Comparison of ENCODE assay signal across 8 mouse cellular contexts in the genomic region with DNA sequence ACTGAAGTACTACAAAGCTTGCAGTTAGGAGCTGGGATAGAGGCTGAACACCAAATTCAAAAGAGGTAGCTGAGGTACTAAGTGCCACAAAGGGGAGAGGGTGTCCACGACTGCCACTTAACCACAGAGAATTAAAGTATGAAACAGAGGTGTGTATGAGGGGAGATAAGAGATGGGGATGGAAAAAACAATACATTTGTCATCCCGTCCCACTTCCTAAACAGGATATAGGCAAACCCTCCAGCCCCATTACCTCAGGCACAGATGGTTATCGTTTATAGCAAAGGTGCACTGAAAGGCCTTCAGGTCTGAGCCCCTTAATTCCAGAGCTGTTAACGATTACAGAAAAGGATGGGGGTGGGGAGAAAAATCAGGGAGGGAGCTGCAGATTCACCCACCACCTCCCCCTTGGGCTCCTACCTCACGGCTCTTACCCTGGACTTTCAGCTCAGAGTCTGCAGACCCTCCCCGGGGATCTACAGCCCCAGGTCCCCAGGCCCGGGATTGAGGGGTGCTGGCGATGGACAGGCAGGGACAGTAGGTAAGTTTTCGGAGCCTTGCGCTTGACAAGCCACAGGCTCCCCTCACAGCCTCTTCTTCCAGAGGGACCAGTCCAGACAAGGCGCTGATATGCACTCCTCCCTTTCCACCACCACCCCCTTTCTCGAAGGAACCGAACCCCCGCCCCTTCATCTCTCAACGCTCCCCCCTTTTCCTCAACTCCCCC. TPM values are rescaled to one million over a fixed set of nuclear protein-coding genes. Genes with fewer than 3 reads are reported as not detected.
DNase-seq lines count a peak whose midpoint lies in the region; ATAC-seq and TF ChIP-seq lines count a peak whose summit lies in the region.

No protein-coding gene starts in this region.

- peak overlapping the region; percentile 77 for H3K4me3 ChIP-seq in erythroblast, embryonic 14.5 days (replicated peaks)
- H3K4me3 ChIP-seq in testis, adult 2 months (ENCODE audit: control insufficient read depth, low read depth, low read length): peak overlapping the region; percentile 89
- peak overlapping the region; percentile 74 for H3K4me3 ChIP-seq in forebrain, embryonic 13.5 days
- H3K4me3 ChIP-seq in kidney, embryonic 15.5 days (replicated peaks): peak overlapping the region; percentile 66
- H3K4me3 ChIP-seq in midbrain, embryonic 11.5 days (ENCODE audit: low read depth, low read length): peak overlapping the region; percentile 74

- peaks cover 38% of the 10 kb centered on the region for H3K4me1 ChIP-seq in erythroblast, embryonic 14.5 days (ENCODE audit: control insufficient read depth)
- no peaks in the 10 kb centered on the region for H3K4me1 ChIP-seq in testis, adult 2 months (ENCODE audit: control insufficient read depth, insufficient read depth, low read length)
- peaks cover 22% of the 10 kb centered on the region for H3K4me1 ChIP-seq in forebrain, embryonic 13.5 days
- peaks cover 26% of the 10 kb centered on the region for H3K4me1 ChIP-seq in kidney, embryonic 15.5 days
- H3K4me1 ChIP-seq in midbrain, embryonic 11.5 days (ENCODE audit: control insufficient read depth, insufficient read depth, low read length): peaks cover 9% of the 10 kb centered on the region

- ATAC-seq in erythroblast, adult 5-6 weeks (replicated peaks; ENCODE audit: low FRiP score, poor library complexity, severe bottlenecking): no peak
- ATAC-seq in forebrain, embryonic 13.5 days: peak; percentile 67
- ATAC-seq in kidney, embryonic 15.5 days (replicated peaks; ENCODE audit: low FRiP score): peak; percentile 59
- peak; percentile 62 for ATAC-seq in midbrain, embryonic 11.5 days (ENCODE audit: low FRiP score)

- no peak for TF ChIP-seq CTCF in testis, adult 2 months (IDR thresholded peaks at IDR 0.05; ENCODE audit: control insufficient read depth, insufficient read depth, insufficient replicate concordance, low read depth, low read length)

- H3K4me2 ChIP-seq in forebrain, embryonic 13.5 days: peak overlapping the region; percentile 82
- peak overlapping the region; percentile 73 for H3K4me2 ChIP-seq in kidney, embryonic 15.5 days
- peak overlapping the region; percentile 53 for H3K4me2 ChIP-seq in midbrain, embryonic 11.5 days

- H3K9ac ChIP-seq in forebrain, embryonic 13.5 days: peak overlapping the region; percentile 88
- H3K9ac ChIP-seq in kidney, embryonic 15.5 days: peak overlapping the region; percentile 69
- peak overlapping the region; percentile 81 for H3K9ac ChIP-seq in midbrain, embryonic 11.5 days (ENCODE audit: low read length)

- under 1% methylated on average over 15 of the region's 15 CpGs for WGBS in forebrain, embryonic 13.5 days
- 2% methylated on average over 15 of the region's 15 CpGs for WGBS in kidney, embryonic 15.5 days
- 3% methylated on average over 15 of the region's 15 CpGs for WGBS in midbrain, embryonic 11.5 days

- no peaks in the 10 kb centered on the region for H3K27me3 ChIP-seq in erythroblast, embryonic 14.5 days (ENCODE audit: control insufficient read depth)
- H3K27me3 ChIP-seq in testis, adult 2 months (ENCODE audit: control insufficient read depth, insufficient read depth, low read length): no peaks in the 10 kb centered on the region
- no peaks in the 10 kb centered on the region for H3K27me3 ChIP-seq in forebrain, embryonic 13.5 days
- no peaks in the 10 kb centered on the region for H3K27me3 ChIP-seq in kidney, embryonic 15.5 days
- H3K27me3 ChIP-seq in midbrain, embryonic 11.5 days (ENCODE audit: control insufficient read depth, insufficient read depth, low read length): no peaks in the 10 kb centered on the region

- DNase-seq in testis, postnatal 10 days (ENCODE audit: low spot score): no peak
- no peak for DNase-seq in midbrain, embryonic 11.5 days (ENCODE audit: low spot score, missing footprints)
- DNase-seq in adrenal gland, postnatal 25 days: no peak

- peak overlapping the region; percentile 19 for H3K27ac ChIP-seq in testis, adult 2 months (ENCODE audit: control insufficient read depth, insufficient read depth, low read depth, low read length)
- peak overlapping the region; percentile 96 for H3K27ac ChIP-seq in forebrain, embryonic 13.5 days
- H3K27ac ChIP-seq in kidney, embryonic 15.5 days: peak overlapping the region; percentile 97
- H3K27ac ChIP-seq in midbrain, embryonic 11.5 days (ENCODE audit: low read depth, low read length): peak overlapping the region; percentile 33; the same call in 1 of the 2 replicates

- no peaks in the 10 kb centered on the region for H3K9me3 ChIP-seq in erythroblast, embryonic 14.5 days (ENCODE audit: control insufficient read depth, low read length)
- H3K9me3 ChIP-seq in forebrain, embryonic 13.5 days (replicated peaks): no peaks in the 10 kb centered on the region
- H3K9me3 ChIP-seq in kidney, embryonic 15.5 days (replicated peaks): no peaks in the 10 kb centered on the region
- H3K9me3 ChIP-seq in midbrain, embryonic 11.5 days (ENCODE audit: control insufficient read depth, low read length): no peaks in the 10 kb centered on the region

- no peak for TF ChIP-seq POLR2A in testis, adult 2 months (IDR thresholded peaks at IDR 0.05; ENCODE audit: control insufficient read depth, low read depth, low read length)

- no peaks in the 10 kb centered on the region for H3K36me3 ChIP-seq in erythroblast, embryonic 14.5 days (ENCODE audit: control insufficient read depth)
- no peaks in the 10 kb centered on the region for H3K36me3 ChIP-seq in testis, adult 2 months (ENCODE audit: control insufficient read depth, insufficient read depth, low read length)
- H3K36me3 ChIP-seq in forebrain, embryonic 13.5 days (ENCODE audit: poor library complexity, severe bottlenecking): no peaks in the 10 kb centered on the region
- H3K36me3 ChIP-seq in kidney, embryonic 15.5 days: no peaks in the 10 kb centered on the region
- no peaks in the 10 kb centered on the region for H3K36me3 ChIP-seq in midbrain, embryonic 11.5 days (ENCODE audit: control insufficient read depth, insufficient read depth, low read length)

RNA-seq across cellular contexts. Expression of a gene that starts 0.7 kb away (rescaled TPM):
- polyA plus RNA-seq in erythroblast, embryonic 14.5 days (2012): 0.17 and 0.22 TPM in 2 replicates
- total RNA-seq in erythroblast, adult 5-6 weeks (2015; ENCODE audit: low replicate concordance): not detected in 2 replicates
- 5.5 and 5.7 TPM in 2 replicates for total RNA-seq in erythroblast, adult 5-6 weeks (2017; ENCODE audit: low replicate concordance)
- 27.0 and 31.4 TPM in 2 replicates for polyA plus RNA-seq in testis, adult 2 months (2012; rRNA removed)
- 12.2 and 13.9 TPM in 2 replicates for polyA plus RNA-seq in forebrain, embryonic 13.5 days (2015; fragmentation: Nextera tagmentation; extraction: Ambion mirVana)
- 6.9 and 8.1 TPM in 2 replicates for polyA plus RNA-seq in kidney, embryonic 15.5 days (2015; fragmentation: Nextera tagmentation; extraction: Ambion mirVana)
- polyA plus RNA-seq in midbrain, embryonic 11.5 days (2014; fragmentation: Nextera tagmentation; extraction: Ambion mirVana): 13.1 and 14.4 TPM in 2 replicates
- total RNA-seq in adrenal gland, postnatal 25 days (2021): 7.7 and 11.4 TPM in 2 replicates

RNA-seq across cellular contexts. Expression of a gene that starts 1.1 kb away (rescaled TPM):
- polyA plus RNA-seq in erythroblast, embryonic 14.5 days (2012): 0.36 and 0.43 TPM in 2 replicates
- total RNA-seq in erythroblast, adult 5-6 weeks (2015; ENCODE audit: low replicate concordance): 0.84 and 1.7 TPM in 2 replicates
- total RNA-seq in erythroblast, adult 5-6 weeks (2017; ENCODE audit: low replicate concordance): 1.7 and 2.3 TPM in 2 replicates
- polyA plus RNA-seq in testis, adult 2 months (2012; rRNA removed): 66.1 and 70.0 TPM in 2 replicates
- 16.2 and 18.8 TPM in 2 replicates for polyA plus RNA-seq in forebrain, embryonic 13.5 days (2015; fragmentation: Nextera tagmentation; extraction: Ambion mirVana)
- polyA plus RNA-seq in kidney, embryonic 15.5 days (2015; fragmentation: Nextera tagmentation; extraction: Ambion mirVana): 9.9 and 10.5 TPM in 2 replicates
- 10.5 and 11.1 TPM in 2 replicates for polyA plus RNA-seq in midbrain, embryonic 11.5 days (2014; fragmentation: Nextera tagmentation; extraction: Ambion mirVana)
- 27.5 and 28.3 TPM in 2 replicates for total RNA-seq in adrenal gland, postnatal 25 days (2021)

Comparison
In these comparisons a context has a peak if more than half of its experiments do, and no peak if none do; other contexts are left out.
1. H3K27ac ChIP-seq: peak in every context shown above with its lines; median percentile 97 in kidney, embryonic 15.5 days; 96 in forebrain, embryonic 13.5 days; 33 in midbrain, embryonic 11.5 days; 19 in testis, adult 2 months.